Mouse (Mus musculus) brain, adult 10 weeks (tissue): ENCODE data around the gene Ppp2r5d. TPM values are rescaled to one million over a fixed set of nuclear protein-coding genes. Genes with fewer than 3 reads are reported as not detected.

ENCODE experiments used
- polyA plus RNA-seq: library from polyadenylated mRNA; stranded (reverse); fragments of 350-450 nt; fragmentation: Illumina TruSeq; extraction: RNeasy Lipid Tissue Mini Kit (QIAGEN cat#74804); gene quantifications from one replicate; pipeline ENCODE4 v1.2.3, GENCODE M21; 2015; ENCODE audit warnings: low read depth, low replicate concordance

The Ppp2r5d gene
- polyA plus RNA-seq, result 84.0 TPM

DNA sequence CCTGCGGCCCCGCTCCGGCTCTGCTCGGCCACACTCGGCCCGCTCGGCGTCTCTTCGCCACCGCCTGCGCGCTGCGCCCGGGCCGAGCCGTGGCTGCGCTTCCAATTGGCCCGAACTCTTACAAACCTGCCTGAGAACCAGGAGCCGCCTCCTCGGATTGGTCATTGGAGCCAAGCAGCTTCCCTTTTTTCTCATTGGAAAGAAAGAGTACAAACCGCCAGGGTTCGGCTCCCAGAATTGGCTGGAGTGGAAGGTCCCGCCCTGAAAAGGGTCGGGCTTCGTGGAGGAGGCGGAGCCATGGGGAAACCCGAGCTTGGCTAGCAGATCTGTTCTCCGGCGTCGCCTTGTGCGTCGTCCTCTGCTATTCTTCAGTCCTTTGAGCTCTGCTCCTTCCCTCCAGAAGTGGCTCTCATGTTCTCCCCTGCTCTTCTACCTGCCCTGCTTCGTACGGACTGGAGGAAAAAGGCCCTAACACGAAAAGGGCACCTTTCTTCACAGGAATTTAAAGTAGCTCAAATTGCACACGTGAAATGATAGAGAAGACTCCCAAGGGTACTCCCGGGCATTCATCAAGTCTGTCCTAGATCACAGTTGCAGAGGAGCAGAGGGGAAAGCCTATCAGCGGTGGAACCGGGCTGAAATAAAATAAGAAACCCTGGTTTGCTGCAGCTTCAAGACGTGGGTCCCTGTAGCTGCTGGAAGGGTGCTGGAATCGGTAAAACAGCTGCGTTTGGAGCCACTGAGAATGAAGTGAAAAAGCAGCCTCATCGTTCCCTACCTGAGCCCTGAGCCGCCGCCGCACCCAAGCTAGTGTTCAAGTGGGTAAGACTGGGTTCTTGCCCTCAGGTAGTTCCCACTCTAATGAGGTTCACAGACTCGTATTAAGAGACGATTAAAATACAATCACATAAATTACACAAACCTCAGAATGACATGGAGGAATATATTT is at the start of gene Ppp2r5d:
Gene Ppp2r5d (minus strand): TSS at position 225 of the 949 bp plus-strand sequence.

DNA sequence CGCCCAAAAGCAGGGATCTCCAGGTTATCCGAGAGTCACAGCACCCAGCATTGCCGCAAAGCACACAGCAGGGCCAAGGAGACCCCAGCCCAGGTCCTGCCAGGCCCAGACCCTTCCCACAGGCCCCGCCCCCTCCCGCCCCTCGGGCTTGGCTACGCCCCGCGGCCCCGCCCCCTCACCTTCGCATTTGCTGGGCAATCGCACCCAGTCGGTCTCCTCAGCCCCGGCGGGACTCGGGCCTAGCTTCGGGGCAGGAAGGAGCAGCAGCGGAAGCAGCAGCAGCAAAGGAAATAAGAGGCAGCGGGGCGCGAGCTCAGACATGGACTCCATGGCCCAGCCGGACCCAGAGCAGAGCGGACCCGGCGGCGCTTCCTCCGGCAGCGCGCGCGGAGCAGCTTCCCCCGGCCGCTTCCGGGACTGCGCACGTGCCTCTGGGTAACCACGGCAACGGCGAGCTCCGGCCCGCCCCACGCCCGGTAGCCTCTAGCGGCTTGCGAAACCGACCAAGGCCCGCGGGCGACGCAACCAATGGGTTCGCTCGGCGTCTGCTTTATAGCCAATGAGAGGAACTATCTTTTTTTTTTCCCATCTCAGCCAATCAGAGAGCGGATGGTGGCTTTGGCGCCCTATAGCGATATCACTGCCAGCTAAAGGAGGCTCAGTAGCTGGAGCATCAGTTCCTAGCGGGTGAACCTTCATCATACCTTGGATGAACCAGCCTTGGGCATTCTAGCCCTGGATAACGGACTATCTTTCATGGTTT is 47.1 kb upstream of the Ppp2r5d start, which contains the start of gene Cnpy3:
Gene Cnpy3 (minus strand): TSS at position 421 of the 763 bp plus-strand sequence.

DNA sequence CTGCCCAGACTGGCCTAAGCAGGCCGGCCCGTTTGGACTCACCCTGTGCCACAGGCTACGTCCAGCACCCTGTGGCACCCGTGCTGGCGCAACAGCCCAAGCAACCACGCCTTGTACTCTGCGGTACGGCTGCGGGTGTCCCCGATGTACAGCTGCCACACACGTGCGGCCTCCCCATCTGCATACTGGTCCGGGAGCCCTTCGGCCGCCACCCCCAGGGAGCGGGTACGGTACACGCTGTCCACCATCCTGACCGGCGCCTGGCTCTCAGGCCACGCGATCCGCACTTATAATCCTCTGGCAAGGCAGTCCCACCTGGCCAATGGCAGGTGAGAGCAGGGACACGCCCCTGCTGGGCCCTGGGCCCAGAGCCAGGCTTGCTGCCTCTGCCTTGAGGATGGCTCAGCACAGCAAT is 24.0 kb upstream of the Ppp2r5d start, which contains the start of gene Gnmt:
Gene Gnmt (minus strand): TSS at position 265 of the 415 bp plus-strand sequence.

DNA sequence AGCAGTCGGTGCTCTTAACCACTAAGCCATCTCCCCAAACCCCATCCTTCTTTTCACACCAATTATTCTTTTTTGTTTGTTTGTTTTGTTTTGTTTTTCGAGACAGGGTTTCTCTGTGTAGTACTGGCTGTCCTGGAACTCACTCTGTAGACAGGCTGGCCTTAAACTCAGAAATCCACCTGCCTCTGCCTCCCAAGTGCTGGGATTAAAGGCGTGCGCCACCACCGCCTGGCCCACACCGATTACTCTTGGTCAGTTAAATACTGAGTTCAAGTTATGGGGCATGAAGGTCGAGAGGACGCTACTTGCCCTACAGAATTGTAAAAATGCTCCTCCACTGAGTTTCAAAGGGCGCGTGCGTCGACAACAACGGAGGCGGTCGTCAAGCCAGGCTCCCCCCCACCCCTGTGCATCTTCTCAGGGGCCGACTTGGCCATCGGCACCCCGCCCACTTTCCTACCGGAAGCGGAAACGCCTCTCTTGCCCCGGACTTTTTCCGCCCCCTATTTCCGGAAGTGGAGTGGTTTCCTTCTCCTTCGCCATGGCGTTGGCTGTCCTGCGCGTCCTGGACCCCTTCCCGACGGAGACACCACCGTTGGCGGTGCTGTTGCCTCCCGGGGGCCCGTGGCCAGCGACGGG is 6.2 kb upstream of the Ppp2r5d start, which contains the start of gene Pex6:
Gene Pex6 (plus strand): TSS at position 505 of the 639 bp plus-strand sequence.

DNA sequence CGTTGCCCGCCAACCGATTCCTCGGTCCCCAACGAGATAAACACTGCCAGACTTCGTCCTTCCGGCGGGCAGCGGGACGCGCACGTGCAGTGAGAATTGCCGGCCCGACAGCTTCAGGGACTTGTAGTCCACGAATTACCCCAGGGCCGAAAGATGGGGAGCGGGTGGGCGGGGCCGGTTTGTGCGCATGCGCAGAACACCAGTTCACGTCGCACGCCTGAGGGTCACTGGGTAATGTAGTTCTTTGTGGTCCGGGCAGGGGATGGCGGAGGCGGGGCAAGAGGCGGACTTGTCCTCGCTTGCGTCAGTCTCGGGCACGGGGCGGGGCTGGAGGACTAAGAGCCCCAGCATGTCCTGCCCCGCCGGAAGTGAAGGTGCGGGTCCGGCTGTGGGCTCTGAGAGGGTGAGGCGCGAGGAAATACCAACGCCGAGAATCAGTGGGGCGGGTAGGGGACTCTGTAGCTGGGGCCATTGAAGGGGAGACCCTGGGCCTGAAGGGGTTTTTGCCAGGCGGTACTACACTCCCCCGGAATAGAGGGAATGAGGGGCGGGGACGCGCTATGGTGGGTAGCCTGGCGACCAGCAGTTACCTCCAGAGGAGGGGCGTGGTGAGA is 24.0 kb downstream of the Ppp2r5d start, which contains the start of gene Klhdc3:
Gene Klhdc3 (minus strand): TSS at position 155 of the 614 bp plus-strand sequence.

DNA sequence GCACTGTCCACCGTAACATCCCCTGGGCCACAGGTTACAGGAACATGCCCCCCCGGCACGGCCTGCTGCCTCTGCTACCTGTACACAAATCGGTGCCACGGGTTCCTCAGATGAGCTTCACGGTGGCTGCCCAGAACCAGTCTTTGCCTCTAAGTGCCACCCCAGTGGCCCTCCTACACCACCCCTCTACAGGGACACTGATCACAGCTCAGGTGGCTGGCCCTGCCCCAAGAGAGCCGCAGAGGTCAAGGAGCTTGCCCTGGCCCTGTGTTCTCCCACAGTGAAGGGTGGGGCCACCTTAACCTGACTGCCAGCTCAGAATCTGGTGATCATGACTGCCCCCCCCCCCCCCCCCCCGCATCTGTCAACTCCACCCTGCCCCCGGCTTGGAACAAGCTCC is 26.5 kb downstream of the Ppp2r5d start, which contains the start of gene Mea1:
Gene Mea1 (plus strand): TSS at position 378 of the 400 bp plus-strand sequence.

DNA sequence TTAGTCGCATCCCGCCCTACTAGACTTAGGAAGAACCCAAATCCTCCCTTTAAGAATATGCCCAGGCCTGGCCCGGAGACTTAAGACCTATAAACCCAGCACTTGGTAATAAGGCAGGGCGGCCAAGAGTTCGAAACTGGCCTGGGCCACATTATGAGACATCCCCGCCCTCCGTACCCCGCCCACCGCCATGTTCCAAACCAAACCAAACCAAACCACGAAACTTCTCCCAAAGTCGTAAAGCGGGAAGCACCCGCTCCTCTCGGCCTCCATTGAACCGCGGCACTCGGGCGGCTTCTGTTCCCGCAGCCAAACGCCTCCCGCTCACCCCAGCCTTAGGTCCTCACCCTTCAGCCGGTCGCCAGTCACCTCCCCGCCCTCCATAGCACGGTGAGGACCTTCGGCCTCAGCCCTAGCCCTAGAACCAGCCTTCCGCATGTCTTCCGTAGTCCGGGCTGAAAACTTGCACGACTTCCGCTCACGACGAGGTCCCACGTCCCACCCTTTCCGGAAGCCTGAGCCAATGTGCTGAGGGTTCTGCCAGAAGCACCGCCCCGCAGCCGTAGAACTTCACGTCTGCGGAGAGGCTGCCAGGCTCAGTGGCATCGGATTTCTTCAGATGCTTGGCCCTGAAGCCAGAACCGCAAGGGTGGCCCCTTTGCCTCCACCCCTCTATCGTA is 30.9 kb downstream of the Ppp2r5d start, which contains the start of gene Rrp36:
Gene Rrp36 (minus strand): TSS at position 503 of the 680 bp plus-strand sequence.

DNA sequence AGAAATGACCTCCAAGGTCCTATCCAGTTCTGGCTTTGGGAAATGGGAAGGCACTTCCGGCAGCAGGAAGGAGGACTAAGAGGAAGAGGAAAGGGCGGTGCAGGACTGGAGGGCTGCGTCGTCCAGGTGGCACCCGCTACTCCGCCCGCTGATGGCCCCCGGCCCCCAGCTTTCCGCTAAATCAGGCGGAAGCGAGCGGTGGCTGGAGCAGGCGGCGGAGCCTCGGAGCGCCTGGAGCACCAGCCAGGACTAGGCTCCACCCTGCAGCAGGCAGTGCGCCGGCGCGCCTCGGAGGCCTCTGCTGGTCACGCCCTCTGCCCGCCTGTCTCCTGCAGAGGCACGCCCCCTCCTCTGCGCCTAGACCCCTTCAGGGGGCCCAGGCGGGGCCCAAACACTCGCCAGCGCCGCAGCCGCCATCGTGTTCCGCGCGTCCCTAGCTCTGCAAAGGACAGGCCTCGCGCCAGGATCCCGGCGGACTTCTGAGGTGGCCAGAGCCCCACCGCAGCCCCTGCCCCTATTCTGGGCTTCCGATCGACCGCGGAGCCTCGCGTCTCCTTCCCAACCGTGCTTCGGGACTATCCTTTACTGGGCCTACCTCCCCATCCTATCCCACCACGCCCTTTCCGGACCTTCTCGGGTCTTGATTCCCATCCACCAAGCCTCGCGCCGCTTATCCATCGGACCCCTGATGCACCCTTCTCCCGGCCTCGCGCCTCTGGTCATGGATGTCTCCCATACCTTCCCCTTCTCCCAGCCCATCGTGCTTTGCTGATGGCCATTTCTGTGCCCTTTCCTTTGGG is 54.5 kb downstream of the Ppp2r5d start, which contains the start of gene Cul7:
Gene Cul7 (plus strand): TSS at position 106 of the 800 bp plus-strand sequence.

DNA sequence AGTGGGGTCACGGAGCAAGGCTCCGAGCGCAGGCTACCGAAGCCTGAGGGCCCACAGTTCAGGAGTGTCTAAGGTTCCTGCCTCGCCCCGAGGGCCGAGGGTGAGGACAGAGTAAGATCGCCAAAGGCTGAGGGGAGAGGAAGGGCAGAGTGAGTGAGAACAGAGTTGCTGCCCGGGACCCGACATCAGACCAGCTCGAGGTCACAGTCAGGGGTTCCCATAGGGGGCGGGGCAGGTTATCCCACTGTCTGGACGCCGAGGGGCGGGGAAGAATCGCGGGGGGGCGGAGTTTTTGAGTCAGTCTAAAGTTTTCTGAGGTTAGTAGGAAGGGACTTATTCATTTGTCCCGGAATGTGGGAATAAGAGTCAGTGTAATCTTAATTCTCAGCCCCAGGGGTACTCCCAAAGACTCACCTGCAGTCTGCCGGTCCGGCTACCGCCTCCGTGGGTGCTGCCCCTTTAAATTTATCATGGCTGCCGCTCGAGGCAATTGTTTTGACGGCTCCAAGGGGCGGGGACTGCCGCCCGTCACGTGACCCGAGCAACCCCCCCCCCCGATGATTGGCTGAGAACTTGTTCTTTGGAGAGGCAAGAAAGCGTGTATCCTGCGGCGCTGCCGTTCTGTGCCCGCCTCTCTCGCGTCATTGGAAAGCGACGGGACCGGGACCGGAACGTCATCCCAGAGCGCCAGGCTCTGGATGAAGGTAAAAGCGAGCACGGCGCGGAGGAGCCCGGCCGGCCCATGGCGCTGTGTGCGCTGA is 59.2 kb downstream of the Ppp2r5d start, which contains the start of the genes Klc4 and Mrpl2:
Gene Klc4 (minus strand): TSS at position 462 of the 761 bp plus-strand sequence.
Gene Mrpl2 (plus strand): TSS at position 669 of the 761 bp plus-strand sequence.

Other genes starting within 250 kb of the Ppp2r5d start
- gene Ttbk1, start 217.4 kb downstream of the Ppp2r5d start, polyA plus RNA-seq, result 47.4 TPM
- 5.6 TPM for gene Dnph1, start 208.4 kb downstream of the Ppp2r5d start, polyA plus RNA-seq
- gene Cul9, start 158.7 kb downstream of the Ppp2r5d start, polyA plus RNA-seq, result 29.7 TPM
- 37.9 TPM for gene Srf, start 148.9 kb downstream of the Ppp2r5d start, polyA plus RNA-seq
- gene Ptk7, start 75.6 kb downstream of the Ppp2r5d start, polyA plus RNA-seq, result 6.1 TPM
- gene Klc4, start 59.1 kb downstream of the Ppp2r5d start, polyA plus RNA-seq, result 21.9 TPM
- gene Mrpl2, start 58.9 kb downstream of the Ppp2r5d start, polyA plus RNA-seq, result 64.3 TPM
- 18.4 TPM for gene Cul7, start 54.8 kb downstream of the Ppp2r5d start, polyA plus RNA-seq
- gene Rrp36, start 30.8 kb downstream of the Ppp2r5d start, polyA plus RNA-seq, result 24.6 TPM
- gene Mea1, start 26.3 kb downstream of the Ppp2r5d start, polyA plus RNA-seq, result 213 TPM
- gene Klhdc3, start 24.2 kb downstream of the Ppp2r5d start, polyA plus RNA-seq, result 176 TPM
- 31.4 TPM for gene Pex6, start 6.4 kb upstream of the Ppp2r5d start, polyA plus RNA-seq
- 1.3 TPM for gene Gnmt, start 24.1 kb upstream of the Ppp2r5d start, polyA plus RNA-seq
- 57.9 TPM for gene Cnpy3, start 47.1 kb upstream of the Ppp2r5d start, polyA plus RNA-seq
- 0.37 TPM for gene Ptcra, start 58.6 kb upstream of the Ppp2r5d start, polyA plus RNA-seq
- gene 2310039H08Rik, start 67.5 kb upstream of the Ppp2r5d start, polyA plus RNA-seq, result 9.0 TPM
- 70.6 TPM for gene Rpl7l1, start 77.6 kb upstream of the Ppp2r5d start, polyA plus RNA-seq
- gene Bicral, start 153.4 kb upstream of the Ppp2r5d start, polyA plus RNA-seq, result 27.6 TPM
- 22.1 TPM for gene Tbcc, start 185.6 kb upstream of the Ppp2r5d start, polyA plus RNA-seq
- gene Prph2, start 205.3 kb upstream of the Ppp2r5d start, polyA plus RNA-seq, result not detected